Mouse (Mus musculus) cerebellum, adult 11-12 months (tissue): ENCODE measurements around the gene Dpp4.

Source experiments
- DNase-seq: peaks from one replicate; pipeline ENCODE4 v3.0.0; 2022

The Dpp4 gene

DNA sequence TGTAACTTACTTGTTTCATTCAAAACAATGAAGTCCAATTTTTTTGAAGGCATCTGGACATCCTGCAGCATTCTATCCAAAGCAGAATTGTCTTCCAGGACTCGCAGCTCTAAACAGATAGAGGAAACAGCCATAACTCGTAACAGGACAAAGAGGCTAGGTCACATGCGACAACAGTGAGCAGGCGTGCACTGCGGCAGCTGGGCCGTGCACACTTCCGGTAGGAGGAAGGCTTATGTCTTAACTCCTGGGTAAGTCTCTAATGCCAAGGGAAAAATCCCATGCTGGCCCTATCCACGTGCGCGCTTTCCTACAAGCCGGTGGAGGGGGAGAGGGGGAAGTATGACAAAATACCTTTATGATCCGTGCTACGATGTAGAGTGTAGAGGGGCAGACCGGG is 55.4 kb downstream of the Dpp4 start:
- no peak for DNase-seq

DNA sequence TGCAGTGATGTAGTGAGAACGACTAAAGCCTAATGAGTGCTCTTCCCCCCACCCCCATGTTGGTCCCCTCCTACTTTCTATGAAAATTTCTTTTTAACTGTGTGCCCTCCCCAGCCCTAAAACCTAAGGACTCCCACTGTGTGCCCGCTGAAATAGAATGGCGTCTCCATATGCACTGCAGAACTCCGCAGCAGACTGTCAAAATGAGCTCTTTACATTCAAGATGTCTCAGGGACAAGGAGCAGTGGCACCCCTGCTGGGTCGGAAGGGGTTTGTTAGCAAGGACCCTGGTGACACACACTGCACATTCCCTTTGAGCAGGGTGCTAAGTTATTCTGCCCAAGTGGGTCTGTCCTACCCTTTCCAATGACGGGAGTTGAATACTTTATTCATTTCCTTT is 56.3 kb downstream of the Dpp4 start:
- no peak for DNase-seq

DNA sequence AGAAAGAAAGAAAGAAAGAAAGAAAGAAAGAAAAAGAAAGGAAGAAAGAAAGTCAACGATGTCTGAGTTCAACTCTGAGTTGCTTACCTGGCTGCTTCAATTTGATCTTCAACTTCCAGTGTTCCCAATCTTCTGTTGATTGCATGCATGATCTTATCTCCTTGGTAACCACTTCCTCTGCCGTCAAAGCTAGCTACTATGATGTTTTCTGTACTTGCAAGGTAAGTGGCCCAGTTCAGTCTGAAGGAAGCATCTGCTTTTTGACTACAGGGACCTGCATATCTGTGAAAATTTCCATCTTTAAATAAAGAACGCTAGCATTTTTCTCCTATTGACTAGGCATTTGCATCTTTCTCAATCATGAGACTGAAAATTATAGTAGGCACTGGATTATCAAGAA is 60.0 kb downstream of the Dpp4 start:
- no peak for DNase-seq

DNA sequence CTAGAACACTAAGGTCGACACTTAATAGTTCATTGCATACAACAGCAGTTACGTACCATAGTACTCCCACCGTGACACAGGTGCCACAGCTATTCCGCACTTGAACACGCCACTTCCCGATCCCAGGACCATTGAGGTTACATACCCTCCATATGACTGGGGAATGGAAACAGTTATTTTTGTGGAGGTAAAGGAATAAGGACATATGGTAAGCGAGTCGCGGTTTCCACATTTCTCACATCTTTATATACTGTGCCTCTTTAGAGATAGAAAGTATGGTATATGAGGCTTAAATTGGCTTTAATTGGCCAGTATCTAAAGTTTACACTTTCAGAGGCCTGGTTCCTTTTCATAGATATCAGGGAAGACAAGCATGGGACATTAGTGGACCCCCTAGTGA is 64.3 kb downstream of the Dpp4 start:
- no peak for DNase-seq

DNA sequence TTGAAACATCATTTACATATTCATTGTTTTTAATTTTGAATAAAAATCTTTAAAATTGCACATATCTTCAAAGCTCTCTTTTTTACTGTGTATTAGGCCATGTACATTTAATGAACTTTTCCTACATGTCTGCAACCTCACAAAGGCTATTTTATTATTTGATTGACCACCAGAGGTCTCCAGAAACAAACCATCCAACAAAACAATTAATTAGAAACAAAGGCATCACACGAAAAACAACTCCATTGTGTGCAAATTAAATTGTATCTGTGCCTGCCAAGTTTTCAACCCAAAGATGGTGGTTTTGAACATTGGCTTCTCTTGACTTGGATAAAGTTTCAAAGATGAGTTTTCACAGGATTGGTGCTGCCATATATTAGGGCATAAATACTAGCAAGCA is 65.3 kb downstream of the Dpp4 start:
- DNase-seq: no peak

DNA sequence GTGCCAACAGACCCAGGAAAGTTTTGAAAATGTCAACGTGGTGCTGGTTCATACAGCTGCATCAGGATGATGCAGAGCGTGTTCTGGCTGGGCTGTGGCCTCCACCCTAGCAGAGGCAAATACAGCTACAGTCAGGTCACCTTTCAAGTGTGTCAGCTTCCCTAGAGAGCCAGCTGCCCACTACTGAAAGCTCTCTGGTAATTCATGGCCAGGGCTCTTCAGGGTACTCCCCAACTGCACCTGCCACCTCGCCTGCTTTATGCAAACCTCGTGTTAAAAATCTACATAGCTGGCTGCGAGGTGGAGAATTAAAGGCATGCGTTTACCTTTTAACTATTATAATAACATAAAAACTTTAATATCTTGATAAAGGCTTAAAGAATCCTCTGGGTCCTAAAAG is 67.7 kb downstream of the Dpp4 start:
- no peak for DNase-seq

DNA sequence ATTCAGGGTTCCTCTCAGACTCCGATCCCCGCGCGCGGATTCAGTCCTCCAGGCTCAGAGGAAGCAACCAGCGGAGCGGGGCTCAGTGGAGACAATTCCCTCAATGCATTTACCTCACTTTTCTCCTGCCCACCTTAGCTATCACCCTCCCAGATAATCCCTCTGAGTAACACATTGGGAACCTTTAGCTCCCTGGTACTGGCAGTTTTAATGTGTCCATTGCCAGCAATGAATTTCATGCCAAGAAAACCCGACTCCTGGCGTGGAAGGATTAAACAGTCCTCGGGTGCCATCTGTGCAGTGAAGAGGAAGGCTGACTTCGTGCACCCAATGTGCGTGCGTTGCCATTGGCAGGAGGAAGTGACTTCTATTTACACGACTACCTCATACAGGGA is 70.3 kb downstream of the Dpp4 start:
- DNase-seq: peak; percentile 74

DNA sequence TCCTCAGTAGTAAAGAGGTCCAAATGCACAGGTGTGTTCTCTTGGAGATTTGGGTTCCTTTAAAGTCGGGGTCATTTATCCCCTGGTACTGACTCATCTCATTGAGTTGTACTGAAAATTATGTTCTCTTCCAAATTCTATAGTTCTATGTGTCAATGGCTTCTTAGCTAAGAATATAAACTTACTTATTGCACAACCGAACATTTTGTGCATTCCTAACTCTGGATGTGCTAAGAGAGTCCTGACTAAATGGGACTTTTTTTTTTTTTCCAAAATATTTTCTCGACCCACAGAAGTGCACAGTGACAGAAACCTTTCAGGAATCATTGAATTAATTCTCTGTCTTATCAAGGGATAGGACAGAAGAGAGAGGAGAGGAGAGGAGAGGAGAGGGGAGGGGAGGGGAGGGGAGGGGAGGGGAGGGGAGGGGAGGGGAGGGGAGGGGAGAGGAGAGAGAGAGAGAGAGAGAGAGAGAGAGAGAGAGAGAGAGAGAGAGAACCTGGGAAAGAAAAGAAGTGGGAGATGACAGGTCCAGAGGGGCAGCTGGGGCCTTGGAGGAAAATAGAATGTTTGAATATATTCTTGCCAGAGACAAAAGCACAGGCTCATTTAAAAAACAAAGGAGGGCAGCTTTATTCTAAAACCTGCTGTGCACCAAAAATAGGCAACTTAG is 70.8 kb downstream of the Dpp4 start:
- DNase-seq: no peak

DNA sequence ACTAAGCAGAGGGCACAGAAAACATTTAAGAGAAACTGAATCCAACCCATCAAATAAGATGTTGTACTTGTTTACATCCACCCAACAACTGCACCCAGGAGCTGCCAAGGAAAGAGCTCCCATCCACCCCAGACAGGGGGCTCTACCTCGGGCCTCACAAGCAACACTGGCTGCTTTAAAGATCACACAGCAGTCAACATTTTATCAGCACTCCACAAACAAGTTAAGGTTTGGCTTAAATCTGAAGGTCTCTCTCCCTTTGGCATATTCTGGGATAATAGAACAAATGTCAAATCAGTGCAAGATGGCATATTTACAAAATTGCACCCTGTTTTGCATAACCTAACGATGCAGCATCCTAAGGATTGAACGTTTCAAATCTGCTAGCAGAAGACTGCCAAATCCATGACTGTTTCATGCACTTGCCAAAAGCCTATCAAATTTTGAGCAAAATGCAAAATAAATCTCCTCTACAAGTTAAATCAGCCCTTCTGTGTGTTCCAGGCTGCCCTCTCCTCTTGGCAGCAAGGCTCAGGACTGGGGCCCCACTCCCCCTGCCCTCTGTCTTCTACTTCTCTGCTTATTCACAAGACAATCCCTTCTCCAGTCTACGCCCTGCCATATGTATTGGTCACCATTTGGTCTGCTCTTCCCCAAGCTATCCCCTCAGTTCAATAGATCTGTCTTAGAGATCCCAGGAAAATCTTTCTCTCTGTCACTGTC is 72.6 kb downstream of the Dpp4 start:
- DNase-seq: no peak

DNA sequence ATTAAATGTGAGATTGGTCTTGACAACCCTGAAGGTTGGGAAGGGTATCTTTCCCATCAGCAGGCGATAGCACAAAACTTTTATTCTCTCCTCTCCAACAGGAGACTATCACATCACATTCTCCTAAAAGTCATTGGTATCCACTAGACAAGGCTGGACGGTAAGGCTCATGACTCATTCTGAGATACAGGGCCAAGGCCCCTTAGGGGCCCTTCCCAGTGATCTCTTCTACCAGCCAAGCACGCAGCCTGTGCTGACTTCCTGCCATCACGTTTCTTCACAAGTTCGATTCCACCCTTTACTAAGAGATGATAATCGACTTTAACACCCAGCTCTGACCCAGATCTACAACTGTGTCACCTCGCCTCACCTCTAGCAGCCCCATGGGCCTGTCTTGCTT is 74.9 kb downstream of the Dpp4 start:
- DNase-seq: no peak

DNA sequence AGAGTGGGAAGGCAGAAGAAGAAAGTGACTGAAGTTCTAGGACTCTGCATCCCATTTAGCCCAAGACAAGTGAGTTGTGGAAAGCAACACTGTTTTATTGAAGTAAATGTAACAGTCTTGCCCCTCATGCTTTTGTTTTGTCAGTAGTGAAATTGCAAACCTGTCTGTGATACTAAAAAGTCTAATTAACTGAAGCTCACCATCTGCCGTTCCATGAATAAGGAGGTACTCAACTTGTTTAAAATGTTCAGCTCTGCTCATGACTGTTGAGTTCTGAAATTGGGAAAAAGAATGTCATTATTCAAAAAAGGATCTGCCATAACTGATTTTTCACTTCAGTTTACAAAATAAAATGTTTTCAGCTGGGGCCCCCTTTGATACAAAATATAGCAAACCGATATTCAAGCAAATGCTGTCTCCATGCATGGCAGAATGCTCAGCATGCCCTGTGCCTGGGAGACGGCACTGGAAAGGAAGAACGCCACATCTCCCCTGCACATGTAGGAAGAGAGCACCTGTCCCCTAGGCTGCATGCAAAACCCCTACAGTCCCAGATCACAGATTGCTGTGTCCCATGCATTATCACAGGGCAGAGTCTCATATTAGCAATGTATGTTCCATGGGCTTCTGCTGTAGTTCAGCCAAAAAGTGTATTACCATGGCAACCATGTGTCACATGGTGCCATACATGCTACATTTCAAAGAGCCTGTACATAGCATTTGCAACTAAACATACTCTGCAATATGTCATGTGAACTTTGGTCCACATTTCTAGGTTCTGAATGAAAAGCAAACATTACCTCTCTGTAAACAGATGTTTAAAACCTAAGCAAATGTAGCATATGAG is 77.4 kb downstream of the Dpp4 start:
- DNase-seq: no peak

DNA sequence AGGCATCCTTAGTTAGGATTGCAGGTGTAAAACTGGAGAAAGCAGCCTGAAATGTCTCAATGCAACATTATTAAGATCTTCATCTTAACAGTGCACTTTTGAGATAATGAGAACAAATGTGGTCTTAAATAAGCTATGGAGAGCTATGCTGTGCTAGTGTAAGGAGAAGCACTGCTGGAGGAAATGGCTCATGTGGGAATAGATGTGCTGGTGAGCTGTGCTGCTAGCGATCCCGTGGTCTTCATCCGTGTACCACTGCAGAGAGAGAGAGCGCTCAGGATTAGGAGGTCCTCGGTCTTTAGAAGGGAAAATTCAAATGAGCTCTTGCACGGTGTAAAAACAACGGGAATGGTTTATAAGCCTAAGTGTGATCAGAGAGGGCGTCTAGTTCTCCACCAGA is 79.6 kb downstream of the Dpp4 start:
- DNase-seq: no peak

DNA sequence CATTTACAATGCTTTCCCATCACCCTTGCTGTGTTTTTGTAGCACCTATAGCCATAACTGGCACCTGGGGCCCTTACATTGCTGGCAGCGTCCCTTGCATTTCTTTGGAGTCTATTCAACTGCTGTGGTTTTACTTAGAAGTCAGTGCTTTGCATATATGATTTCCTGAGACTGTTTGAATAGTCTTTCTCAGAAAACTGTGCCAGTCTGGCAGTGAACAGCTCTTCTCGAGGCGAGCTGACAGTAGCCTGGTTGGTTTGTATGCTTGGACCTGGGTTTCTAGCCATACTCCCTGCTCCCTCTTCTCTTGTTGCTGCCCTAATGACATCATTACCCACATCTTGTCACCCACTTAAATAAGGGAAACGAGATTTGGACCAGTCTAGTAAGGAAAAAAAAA is 80.1 kb downstream of the Dpp4 start:
- DNase-seq: no peak

DNA sequence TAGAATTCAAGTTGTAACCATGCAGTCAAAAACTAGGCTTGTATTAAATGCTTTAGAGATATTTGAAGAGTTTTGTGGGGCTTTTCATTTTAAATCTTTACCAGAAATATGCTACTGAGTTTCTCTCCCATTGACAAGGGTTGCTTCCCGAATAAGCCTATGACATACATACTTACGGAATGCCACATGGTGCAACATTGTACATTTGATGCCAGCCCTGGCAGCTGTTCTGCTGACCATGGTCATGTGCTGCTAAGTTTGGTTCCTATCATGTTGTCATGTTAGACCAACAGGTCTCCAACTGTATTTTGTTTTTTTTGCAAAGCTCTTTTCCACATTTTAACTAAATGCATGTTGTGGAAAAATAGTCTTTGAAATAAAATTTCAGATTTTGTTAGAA is 86.6 kb downstream of the Dpp4 start:
- DNase-seq: no peak

DNA sequence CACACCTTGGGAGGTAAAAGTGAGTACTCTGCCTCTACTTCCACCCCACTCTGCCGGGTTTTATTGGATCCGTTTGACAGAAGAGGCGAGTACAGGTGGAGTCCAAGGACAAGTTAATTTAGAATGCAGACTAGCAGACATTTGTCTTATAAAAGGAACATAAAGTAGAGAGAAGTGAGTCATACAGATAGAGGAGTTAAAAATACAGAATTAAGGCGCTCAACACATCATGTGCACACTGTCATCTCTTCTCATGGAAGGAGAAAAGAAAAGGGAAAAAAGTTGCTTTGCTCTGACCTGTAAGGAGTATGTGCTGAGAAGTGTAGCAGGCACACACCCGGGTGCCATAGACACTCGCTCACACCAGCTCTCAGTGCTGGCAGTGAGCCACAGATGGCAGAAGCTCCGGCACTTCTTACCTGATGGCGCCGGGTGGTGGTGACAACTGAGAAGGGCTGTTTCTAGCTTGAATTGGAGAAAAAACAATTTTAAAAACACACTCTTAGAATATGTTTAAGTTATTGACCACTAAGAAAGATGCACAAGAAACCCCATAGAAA is 88.9 kb downstream of the Dpp4 start:
- peak; percentile 80 for DNase-seq

DNA sequence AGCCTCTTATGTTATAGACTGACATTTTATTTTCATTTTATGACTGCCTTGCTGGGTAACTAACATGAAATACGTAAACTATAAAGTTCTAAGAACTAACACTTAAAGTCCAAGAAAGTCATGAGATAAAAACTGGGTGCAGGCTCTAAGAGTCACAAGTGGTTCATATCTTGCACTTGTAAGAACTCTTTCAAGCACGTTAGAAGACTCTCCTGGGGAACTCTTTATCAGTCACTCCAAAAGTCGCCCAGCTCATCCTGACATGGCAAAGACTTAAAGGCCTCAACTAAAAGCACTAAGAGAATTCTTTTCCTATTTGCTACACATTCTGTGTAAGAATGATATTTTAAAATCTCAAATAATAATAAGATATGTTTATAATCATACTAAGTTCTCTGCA is 92.5 kb downstream of the Dpp4 start:
- no peak for DNase-seq

DNA sequence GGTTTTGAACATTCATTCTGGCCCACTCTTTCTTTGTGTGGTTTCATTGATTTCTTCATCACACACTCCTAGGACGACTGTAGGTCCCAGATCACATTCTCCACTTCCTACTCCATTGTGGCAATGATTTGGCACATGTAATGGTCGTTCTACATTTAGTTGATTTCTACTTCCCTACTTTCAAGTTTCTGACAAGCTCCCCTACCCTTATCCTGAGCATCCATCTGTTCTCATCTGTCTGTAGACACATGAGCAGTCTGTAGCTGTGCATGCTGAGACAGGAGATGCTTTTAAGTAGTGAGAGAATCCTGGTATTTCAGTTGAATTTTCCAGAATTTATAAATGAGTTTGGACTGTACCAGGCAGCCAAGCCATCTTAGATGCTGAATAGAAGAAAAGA is 95.1 kb downstream of the Dpp4 start:
- no peak for DNase-seq

DNA sequence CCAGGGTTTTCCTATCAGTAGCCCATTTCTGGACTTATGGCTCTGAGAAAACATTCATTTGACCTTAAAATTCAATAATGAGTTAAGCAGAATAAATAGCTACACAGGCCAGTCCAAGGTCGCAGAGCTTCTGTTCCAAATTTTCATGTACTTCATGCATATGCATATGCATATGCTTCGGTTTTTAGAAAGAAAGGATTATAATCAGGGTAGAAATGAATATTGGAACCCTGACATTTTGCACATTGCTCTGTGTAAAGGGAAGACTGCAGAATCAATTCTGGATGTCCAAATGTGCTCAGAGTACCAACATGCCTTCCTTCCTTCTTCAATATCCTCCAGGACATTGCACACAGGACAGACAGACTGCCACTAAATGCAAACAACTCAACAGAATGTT is 104.6 kb downstream of the Dpp4 start:
- no peak for DNase-seq

DNA sequence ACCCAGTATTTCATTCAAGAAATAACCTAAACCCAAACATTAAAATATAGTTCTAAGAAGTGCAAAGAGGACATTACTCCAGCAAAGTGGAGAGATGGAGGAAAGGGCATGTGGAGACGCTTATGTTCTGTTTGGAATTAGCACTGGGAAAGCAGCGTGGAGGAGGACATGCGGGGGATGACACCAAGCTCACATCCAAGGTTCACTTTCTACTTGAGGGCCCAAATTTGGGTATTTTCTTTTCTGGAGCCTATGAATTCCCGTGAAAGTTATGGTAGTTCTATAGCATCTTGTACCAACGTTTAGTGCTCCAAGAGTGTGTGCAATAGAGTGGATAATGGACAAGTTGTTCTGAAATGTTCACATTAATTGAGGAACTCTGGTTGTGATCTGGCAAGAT is 105.1 kb downstream of the Dpp4 start:
- DNase-seq: no peak

DNA sequence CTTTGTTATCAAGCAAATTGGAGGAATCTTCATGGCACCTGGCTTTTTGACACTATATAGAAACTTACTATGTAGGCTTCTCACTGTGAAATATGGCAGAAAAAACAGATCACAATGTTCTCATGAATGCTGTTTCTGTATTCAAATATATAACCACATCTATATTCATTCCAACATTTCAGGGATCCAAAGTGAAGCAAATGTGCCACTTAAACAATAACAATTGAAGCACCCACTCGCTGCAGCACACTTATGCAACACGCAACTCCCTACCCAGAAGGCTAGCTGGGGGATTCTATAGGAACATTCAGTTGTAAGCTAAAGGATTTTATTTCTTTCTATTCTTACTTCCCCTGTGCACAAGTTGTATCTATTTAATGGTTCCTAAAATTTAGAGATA is 110.3 kb downstream of the Dpp4 start:
- DNase-seq: no peak

DNA sequence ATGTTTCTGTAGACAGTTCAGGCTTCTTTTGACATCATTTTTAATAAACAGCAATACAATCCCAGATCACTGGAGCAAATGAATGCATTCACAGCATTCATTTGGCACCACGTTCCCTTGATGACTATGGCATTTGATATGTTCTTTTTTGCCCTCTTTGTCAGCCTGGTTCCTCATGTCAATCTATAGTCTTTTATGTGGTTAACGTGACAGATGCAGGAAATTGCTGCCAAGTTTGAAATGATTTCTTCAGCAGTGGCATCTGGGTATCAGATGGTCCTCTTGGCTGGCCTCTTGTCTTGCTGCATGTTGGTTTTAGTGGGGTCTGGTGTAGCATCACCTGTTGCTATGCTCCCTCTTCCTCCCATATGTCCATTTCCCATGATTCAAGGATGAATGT is 118.2 kb downstream of the Dpp4 start:
- no peak for DNase-seq

DNA sequence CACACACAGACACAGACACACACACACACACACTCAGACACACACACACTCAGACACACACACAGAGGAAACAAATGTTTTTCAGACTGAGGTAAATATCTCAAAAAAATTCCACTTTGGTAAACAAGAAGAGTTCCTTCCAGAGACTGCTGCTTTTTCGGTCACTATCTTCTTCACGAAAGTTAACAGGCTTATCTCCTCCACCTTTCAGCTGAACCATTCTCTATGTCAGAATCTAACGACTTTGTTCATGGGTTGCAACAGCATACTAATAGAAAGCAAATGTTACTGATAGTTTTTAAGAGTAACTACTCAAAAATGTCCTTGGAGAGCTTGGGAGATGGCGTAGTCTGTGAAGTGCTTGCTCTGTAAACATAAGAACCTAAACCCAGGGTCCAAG is 124.5 kb downstream of the Dpp4 start:
- DNase-seq: no peak

DNA sequence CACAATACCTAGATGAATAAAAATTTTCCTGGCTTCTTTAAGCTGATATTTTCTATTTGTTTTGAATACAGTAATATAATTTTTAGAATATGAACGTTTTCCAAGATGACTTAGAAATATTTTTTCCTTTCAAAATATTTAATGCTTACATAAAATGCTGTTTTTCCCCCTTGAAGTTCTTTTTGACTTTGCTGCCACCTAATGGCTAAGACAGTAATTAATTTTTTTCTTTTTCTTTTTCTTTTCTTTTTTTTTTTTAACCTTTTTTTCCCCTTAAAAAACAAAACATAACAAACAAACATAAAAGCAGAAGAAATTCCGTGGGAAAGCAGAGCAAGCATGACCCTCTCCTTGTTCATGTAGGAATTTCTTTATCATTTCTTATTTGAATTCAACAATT is 126.2 kb downstream of the Dpp4 start:
- DNase-seq: no peak

DNA sequence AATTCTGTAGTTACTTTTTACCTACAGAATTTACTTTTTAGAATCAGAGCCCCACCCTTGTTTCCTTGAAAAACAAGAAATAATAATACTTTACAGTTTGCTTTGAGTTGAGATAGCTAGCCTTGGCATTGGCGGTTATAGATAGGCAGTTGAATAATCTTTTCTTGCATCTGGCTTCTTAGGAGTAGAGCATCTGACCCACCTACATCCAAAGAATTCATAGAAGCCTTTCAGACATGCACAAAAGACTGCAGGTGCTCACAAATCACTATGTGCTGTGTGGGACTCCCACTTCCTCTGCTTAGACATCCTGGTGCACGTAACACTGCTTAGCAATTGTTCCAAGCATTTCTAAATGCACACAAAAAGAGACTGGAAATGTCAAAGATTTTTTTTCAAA is 127.0 kb downstream of the Dpp4 start:
- DNase-seq: no peak
